Mouse (Mus musculus) midbrain, postnatal 0 days (tissue): ENCODE results near the gene Galnt7. TPM values are rescaled to one million over a fixed set of nuclear protein-coding genes. Genes with fewer than 3 reads are reported as not detected.

Experiments used
- ATAC-seq: fragments of 200-750 bp; cut with Nextera tagmentation; 2 replicates; pipeline ENCODE4 v1.8.0; 2017; ENCODE audit warnings: moderate number of reproducible peaks, mild to moderate bottlenecking, moderate TSS enrichment, moderate library complexity; ENCODE audit not compliant: low FRiP score
- DNase-seq: peaks from one replicate; pipeline ENCODE4 v3.0.0-alpha.2; 2015; ENCODE audit warnings: low spot score
- H3K27ac ChIP-seq: fragments of 300-500 bp; sonication (generic); 2 replicates; pipeline ENCODE4 v1.5.1; 2014; ENCODE audit warnings: low read depth, mild to moderate bottlenecking, low read length, mixed read lengths
- H3K27me3 ChIP-seq: fragments of 300-500 bp; sonication (generic); 2 replicates; pipeline ENCODE4 v1.6.1; 2014; ENCODE audit warnings: low read length, control low read depth, mixed read lengths; ENCODE audit not compliant: insufficient read depth
- H3K36me3 ChIP-seq: fragments of 300-500 bp; sonication (generic); 2 replicates; pipeline ENCODE4 v1.6.1; 2014; ENCODE audit warnings: low read length, control low read depth, mixed read lengths; ENCODE audit not compliant: insufficient read depth
- H3K4me1 ChIP-seq: fragments of 300-500 bp; sonication (generic); 2 replicates; pipeline ENCODE4 v1.6.1; 2014; ENCODE audit warnings: mild to moderate bottlenecking, control low read depth, antibody characterized with exemption, low read length, mixed read lengths; ENCODE audit not compliant: insufficient read depth
- H3K4me2 ChIP-seq: fragments of 300-500 bp; sonication (generic); 2 replicates; pipeline ENCODE4 v1.6.1; 2014; ENCODE audit warnings: low read depth, mild to moderate bottlenecking, low read length, mixed read lengths; ENCODE audit not compliant: poor library complexity, severe bottlenecking
- H3K4me3 ChIP-seq: fragments of 300-500 bp; sonication (generic); 2 replicates; pipeline ENCODE4 v1.5.1; 2014; ENCODE audit warnings: low read depth, mild to moderate bottlenecking, low read length, moderate library complexity
- H3K9ac ChIP-seq: fragments of 300-500 bp; sonication (generic); replicated peaks from 2 replicates; pipeline ENCODE4 v1.6.1; 2014; ENCODE audit warnings: mild to moderate bottlenecking, low read length, moderate library complexity, mixed read lengths; ENCODE audit not compliant: poor library complexity, severe bottlenecking
- H3K9me3 ChIP-seq: fragments of 300-500 bp; sonication (generic); 2 replicates; pipeline ENCODE4 v1.6.1; 2016; ENCODE audit warnings: low read length, control low read depth
- CTCF ChIP-seq: IDR thresholded peaks from 2 replicates; pipeline ENCODE4 v1.5.1; 2016; ENCODE audit warnings: antibody characterized with exemption, mild to moderate bottlenecking
- WGBS: fragments of 180-500 bp; shearing (Covaris S2); extraction: QIAGEN DNeasy Blood & Tissue Kit; methylation state at CpG from one replicate; pipeline ENCODE4 v1.1.7; 2014; 5-methylcytosine and 5-hydroxymethylcytosine counted together
- polyA plus RNA-seq: library from polyadenylated mRNA; unstranded; fragments of >200 nt; fragmentation: Nextera tagmentation; extraction: Ambion mirVana; gene quantifications from 2 replicates; pipeline ENCODE4 v1.2.1, GENCODE M21; 2015
- total RNA-seq: library from RNA; depleted of rRNA; stranded (reverse); fragments of >200 nt; gene quantifications from 2 replicates; pipeline ENCODE4 v1.2.3, GENCODE M21; 2014; rRNA removed

The Galnt7 gene
- total RNA-seq (6.2 and 8.0 TPM in 2 replicates), polyA plus RNA-seq (4.7 and 5.2 TPM in 2 replicates)

DNA sequence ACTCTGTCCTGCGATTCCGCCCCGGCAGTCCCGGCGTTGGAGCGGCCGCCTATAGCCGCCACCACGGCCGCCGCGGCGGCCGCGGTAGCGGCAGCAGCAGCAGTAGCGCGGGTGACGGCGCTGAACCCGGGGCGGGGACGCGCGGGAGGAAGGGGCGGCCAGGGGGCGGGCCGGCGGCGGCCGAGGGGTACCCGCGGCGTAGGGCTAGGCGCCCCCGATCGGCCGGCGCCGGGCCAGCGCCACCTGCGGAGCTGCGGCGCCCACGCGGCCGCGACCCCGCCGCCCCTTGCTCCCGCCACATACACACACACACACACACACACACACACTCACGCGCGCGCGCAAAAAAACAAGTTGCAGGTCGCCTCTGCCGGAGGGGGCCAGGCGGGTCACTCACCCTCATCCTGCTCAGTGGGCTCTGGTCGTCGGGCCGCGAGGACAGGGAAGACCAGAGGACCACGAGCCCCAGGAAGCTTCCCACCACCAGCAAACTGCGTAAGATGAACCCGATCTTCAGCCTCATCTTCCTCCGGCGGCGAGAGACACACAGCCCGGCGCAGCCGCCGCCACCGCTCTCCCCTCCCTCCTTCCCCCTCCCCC, at the start of gene Galnt7:
Gene Galnt7 (minus strand): TSS at position 577 of the 600 bp plus-strand sequence.
- Histone ChIP-seq H3K4me1 (no peaks in the 10 kb centered on the region), H3K9ac (peak within 1 kb of the TSS; percentile 88), H3K27me3 (no peaks in the 10 kb centered on the region), H3K4me3 (peak within 1 kb of the TSS; percentile 69), H3K36me3 (no peaks in the 10 kb centered on the region), H3K9me3 (no peaks in the 10 kb centered on the region), H3K4me2 (peak within 1 kb of the TSS; percentile 98), H3K27ac (peak within 1 kb of the TSS; percentile 74)
- TF ChIP-seq CTCF, result no peak
- ATAC-seq (peak; percentile 84), DNase-seq (peak; percentile 69)
- 0% methylated on average over 24 of the region's 74 CpGs for whole genome bisulfite sequencing

DNA sequence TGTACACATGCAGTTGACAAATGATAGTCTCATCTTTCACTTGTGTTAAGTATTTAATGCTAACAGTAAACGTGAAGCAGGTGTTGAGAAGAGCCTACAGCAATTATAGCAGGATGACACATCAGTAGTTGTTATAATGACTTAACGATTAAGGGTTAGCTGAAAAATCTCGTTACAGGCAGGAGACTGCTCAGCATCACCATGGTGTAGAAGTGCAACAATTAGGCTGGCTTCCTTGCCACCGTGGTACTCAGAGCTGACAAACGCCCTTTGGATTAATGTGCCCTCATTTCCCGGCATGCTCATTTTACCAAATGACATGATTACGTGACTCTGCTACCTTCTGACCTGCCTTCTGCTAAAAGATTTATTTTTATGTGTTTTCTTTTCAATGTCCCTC, 35.8 kb upstream of the Galnt7 start:
- H3K9ac ChIP-seq, result no peak overlapping the region
- no peaks in the 10 kb centered on the region for H3K36me3 ChIP-seq
- no peak overlapping the region for H3K4me3 ChIP-seq
- no peak for DNase-seq
- no peaks in the 10 kb centered on the region for H3K9me3 ChIP-seq
- no peak for TF ChIP-seq CTCF
- H3K27ac ChIP-seq, result no peak overlapping the region
- peaks cover 3% of the 10 kb centered on the region; the same call in 1 of the 2 replicates for H3K4me1 ChIP-seq
- ATAC-seq, result no peak
- H3K27me3 ChIP-seq, result no peaks in the 10 kb centered on the region
- no peak overlapping the region for H3K4me2 ChIP-seq
- 43% methylated on average over 7 of the region's 7 CpGs for WGBS

DNA sequence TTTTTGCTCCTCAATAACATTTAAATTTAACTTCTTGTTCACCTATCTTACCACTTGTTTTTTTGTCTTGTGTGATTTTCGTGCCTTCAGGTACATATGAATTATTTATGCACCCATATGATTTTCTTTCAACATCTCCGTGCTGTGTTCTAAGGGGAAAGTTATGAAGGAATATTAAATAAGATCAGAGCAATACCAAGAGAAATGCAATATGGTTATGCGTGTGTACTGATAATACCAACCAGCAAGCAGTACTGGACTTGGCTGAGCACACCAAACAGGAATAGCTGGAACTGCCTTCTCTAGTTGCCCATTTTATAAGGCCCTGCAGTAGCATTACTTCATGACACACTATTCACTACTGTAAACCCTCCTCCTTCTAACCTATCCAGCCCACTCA, 33.0 kb upstream of the Galnt7 start:
- H3K9ac ChIP-seq, result no peak overlapping the region
- no peaks in the 10 kb centered on the region for H3K9me3 ChIP-seq
- WGBS, result 50% methylated on average over 3 of the region's 3 CpGs
- peaks cover 3% of the 10 kb centered on the region; the same call in 1 of the 2 replicates for H3K4me1 ChIP-seq
- no peaks in the 10 kb centered on the region for H3K27me3 ChIP-seq
- no peak for DNase-seq
- ATAC-seq, result peak; percentile 65; the same call in 1 of the 2 replicates
- no peaks in the 10 kb centered on the region for H3K36me3 ChIP-seq
- H3K27ac ChIP-seq, result no peak overlapping the region
- no peak for TF ChIP-seq CTCF
- H3K4me2 ChIP-seq, result no peak overlapping the region
- H3K4me3 ChIP-seq, result no peak overlapping the region

DNA sequence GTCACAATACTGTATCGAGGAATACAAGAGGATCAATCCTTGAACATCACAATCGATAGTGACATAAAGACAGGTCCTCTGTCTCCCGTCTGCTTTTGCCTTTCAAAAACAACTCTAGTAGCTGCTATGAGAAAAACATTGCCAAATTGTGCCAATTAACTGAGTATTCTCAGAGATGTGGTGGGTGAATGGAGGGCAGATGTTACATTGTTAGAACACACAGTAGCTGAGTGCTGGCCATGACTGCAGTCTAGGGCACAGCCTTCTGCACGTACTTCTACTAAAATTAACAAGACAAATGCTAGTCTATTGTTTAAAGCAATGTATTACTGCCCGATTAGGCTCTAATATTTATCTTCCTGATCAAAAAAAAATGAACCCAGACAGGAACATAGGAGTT, 27.2 kb upstream of the Galnt7 start:
- Histone ChIP-seq H3K27ac (no peak overlapping the region), H3K4me2 (no peak overlapping the region), H3K9me3 (no peaks in the 10 kb centered on the region), H3K4me1 (no peaks in the 10 kb centered on the region), H3K4me3 (no peak overlapping the region), H3K9ac (no peak overlapping the region), H3K27me3 (no peaks in the 10 kb centered on the region), H3K36me3 (no peaks in the 10 kb centered on the region)
- DNase-seq, result no peak
- WGBS, result 81% methylated on average over 5 of the region's 5 CpGs
- no peak for ATAC-seq
- no peak for TF ChIP-seq CTCF

DNA sequence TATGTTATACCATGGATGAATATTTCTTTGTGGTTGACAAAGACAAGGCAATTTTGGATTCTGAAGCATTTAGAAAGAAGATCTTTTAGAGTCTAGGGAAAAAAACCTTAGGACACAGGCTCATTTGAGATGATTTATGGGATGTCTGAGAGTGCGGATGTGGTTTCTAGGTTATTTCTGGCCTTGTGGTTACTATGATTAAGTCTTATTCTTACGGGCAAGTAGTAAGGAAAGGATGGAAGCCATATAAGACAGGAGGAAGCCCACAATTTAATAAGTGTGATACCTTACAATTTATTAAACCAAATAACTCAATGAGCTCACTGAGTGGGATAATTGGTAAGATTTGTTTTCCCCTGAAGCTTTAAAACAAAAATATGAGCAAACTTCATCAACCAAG, 11.3 kb upstream of the Galnt7 start:
- Histone ChIP-seq H3K27me3 (no peaks in the 10 kb centered on the region), H3K36me3 (no peaks in the 10 kb centered on the region), H3K9ac (no peak overlapping the region), H3K9me3 (no peaks in the 10 kb centered on the region), H3K27ac (no peak overlapping the region), H3K4me1 (no peaks in the 10 kb centered on the region), H3K4me3 (no peak overlapping the region), H3K4me2 (no peak overlapping the region)
- 97% methylated on average over 2 of the region's 2 CpGs for WGBS
- DNase-seq (no peak), ATAC-seq (no peak)
- no peak for TF ChIP-seq CTCF

DNA sequence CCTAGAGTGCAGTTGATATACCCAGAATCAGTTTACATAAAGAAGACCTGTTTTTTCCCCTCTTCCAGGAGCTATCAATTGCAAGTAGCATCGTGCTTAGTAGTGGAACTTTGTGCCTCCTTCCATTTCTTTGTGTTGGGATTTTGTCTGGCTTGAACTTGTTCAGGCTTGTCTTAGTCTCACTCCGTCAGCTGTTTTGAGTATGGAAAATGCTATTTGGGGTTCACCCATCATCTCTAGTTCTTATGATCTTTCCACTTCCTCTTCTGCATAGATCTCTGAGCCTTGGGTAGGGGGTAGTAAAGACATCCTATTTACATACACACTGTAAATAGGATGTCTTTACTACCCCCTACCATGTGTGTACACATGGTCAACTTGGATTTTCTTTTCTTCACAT, 7.2 kb upstream of the Galnt7 start:
- Histone ChIP-seq H3K4me2 (no peak overlapping the region), H3K4me3 (no peak overlapping the region), H3K27me3 (no peaks in the 10 kb centered on the region), H3K4me1 (no peaks in the 10 kb centered on the region), H3K27ac (no peak overlapping the region), H3K9me3 (no peaks in the 10 kb centered on the region), H3K9ac (no peak overlapping the region), H3K36me3 (no peaks in the 10 kb centered on the region)
- DNase-seq (no peak), ATAC-seq (no peak)
- TF ChIP-seq CTCF, result no peak
- 94% methylated on average over 2 of the region's 2 CpGs for WGBS
